Mouse (Mus musculus): ENCODE data around the gene Ptprg.

The Ptprg gene

GRCm38 (mm10) chr14:11690066-11690465 lies 136.7 kb downstream of the Ptprg start:
- no peak for DNase-seq

- DNase-seq, result no peak
Measured at GRCm38 (mm10) chr14:11691531-11691930, 138.2 kb downstream of the Ptprg start.

- no peak for DNase-seq
Measured at GRCm38 (mm10) chr14:11698880-11699279, 145.5 kb downstream of the Ptprg start.

GRCm38 (mm10) chr14:11699654-11700053 lies 146.3 kb downstream of the Ptprg start:
- no peak for DNase-seq

- no peak for DNase-seq
Measured at GRCm38 (mm10) chr14:11701516-11702249, 148.4 kb downstream of the Ptprg start.

- no peak for DNase-seq
Measured at GRCm38 (mm10) chr14:11702770-11703477, 149.6 kb downstream of the Ptprg start.

- DNase-seq, result no peak
Measured at GRCm38 (mm10) chr14:11704871-11705270, 151.5 kb downstream of the Ptprg start.

GRCm38 (mm10) chr14:11709352-11709751 lies 156.0 kb downstream of the Ptprg start:
- DNase-seq, result no peak

- DNase-seq, result peak; percentile 60
Measured at GRCm38 (mm10) chr14:11709798-11710197, 156.5 kb downstream of the Ptprg start.

- DNase-seq, result no peak
Measured at GRCm38 (mm10) chr14:11710410-11711122, 157.2 kb downstream of the Ptprg start.

- DNase-seq, result no peak
Measured at GRCm38 (mm10) chr14:11712146-11712545, 158.8 kb downstream of the Ptprg start.

- no peak for DNase-seq
Measured at GRCm38 (mm10) chr14:11716230-11716629, 162.9 kb downstream of the Ptprg start.

GRCm38 (mm10) chr14:11718201-11718600 lies 164.9 kb downstream of the Ptprg start:
- DNase-seq, result no peak

GRCm38 (mm10) chr14:11719259-11719658 lies 165.9 kb downstream of the Ptprg start:
- no peak for DNase-seq

GRCm38 (mm10) chr14:11722101-11722500 lies 168.8 kb downstream of the Ptprg start:
- no peak for DNase-seq

GRCm38 (mm10) chr14:11723876-11724275 lies 170.5 kb downstream of the Ptprg start:
- DNase-seq, result no peak

- no peak for DNase-seq
Measured at GRCm38 (mm10) chr14:11731223-11731920, 178.0 kb downstream of the Ptprg start.

- no peak for DNase-seq
Measured at GRCm38 (mm10) chr14:11732376-11732775, 179.0 kb downstream of the Ptprg start.

GRCm38 (mm10) chr14:11743726-11744125 lies 190.4 kb downstream of the Ptprg start:
- no peak for DNase-seq

GRCm38 (mm10) chr14:11752678-11753077 lies 199.3 kb downstream of the Ptprg start:
- DNase-seq, result no peak

- DNase-seq, result no peak
Measured at GRCm38 (mm10) chr14:11754656-11755055, 201.3 kb downstream of the Ptprg start.

GRCm38 (mm10) chr14:11758185-11758584 lies 204.9 kb downstream of the Ptprg start:
- no peak for DNase-seq

GRCm38 (mm10) chr14:11759356-11759755 lies 206.0 kb downstream of the Ptprg start:
- DNase-seq, result no peak
